Mouse (Mus musculus) hindbrain, embryonic 15.5 days (tissue): Measurements from ENCODE around the gene Slc29a1. TPM values are rescaled to one million over a fixed set of nuclear protein-coding genes. Genes with fewer than 3 reads are reported as not detected.

Experiments
- ATAC-seq: fragments of 200-750 bp; cut with Nextera tagmentation; 2 replicates; pipeline ENCODE4 v1.8.0; 2017; ENCODE audit warnings: low read depth, moderate number of reproducible peaks, moderate TSS enrichment; ENCODE audit not compliant: low FRiP score
- H3K27ac ChIP-seq: fragments of 300-500 bp; sonication (generic); replicated peaks from 2 replicates; pipeline ENCODE4 v1.5.1; 2015; ENCODE audit warnings: mild to moderate bottlenecking, inconsistent platforms
- H3K27me3 ChIP-seq: fragments of 300-500 bp; sonication (generic); 2 replicates; pipeline ENCODE4 v1.6.1; 2015; ENCODE audit warnings: control low read depth, inconsistent platforms
- H3K36me3 ChIP-seq: fragments of 300-500 bp; sonication (generic); 2 replicates; pipeline ENCODE4 v1.6.1; 2015; ENCODE audit warnings: control low read depth, inconsistent platforms
- H3K4me1 ChIP-seq: fragments of 300-500 bp; sonication (generic); replicated peaks from 2 replicates; pipeline ENCODE4 v1.6.1; 2015; ENCODE audit warnings: control low read depth, inconsistent platforms
- H3K4me2 ChIP-seq: fragments of 300-500 bp; sonication (generic); 2 replicates; pipeline ENCODE4 v1.6.1; 2015; ENCODE audit warnings: moderate library complexity, mild to moderate bottlenecking, inconsistent platforms
- H3K4me3 ChIP-seq: fragments of 300-500 bp; sonication (generic); 2 replicates; pipeline ENCODE4 v1.5.1; 2015; ENCODE audit warnings: mild to moderate bottlenecking, inconsistent platforms
- H3K9ac ChIP-seq: fragments of 300-500 bp; sonication (generic); 2 replicates; pipeline ENCODE4 v1.6.1; 2015; ENCODE audit warnings: inconsistent platforms
- H3K9me3 ChIP-seq: fragments of 300-500 bp; sonication (generic); 2 replicates; pipeline ENCODE4 v1.6.1; 2016; ENCODE audit warnings: control low read depth, inconsistent platforms
- WGBS: fragments of 180-500 bp; shearing (Covaris S2); methylation state at CpG from one replicate; pipeline ENCODE4 v1.1.7; 2015; 5-methylcytosine and 5-hydroxymethylcytosine counted together
- polyA plus RNA-seq: library from polyadenylated mRNA; unstranded; fragments of >200 nt; fragmentation: Nextera tagmentation; extraction: Ambion mirVana; gene quantifications from 2 replicates; pipeline ENCODE4 v1.2.1, GENCODE M21; 2015

Slc29a1 gene
- polyA plus RNA-seq, 1 experiment from 2014 or later = 46.4 TPM

DNA sequence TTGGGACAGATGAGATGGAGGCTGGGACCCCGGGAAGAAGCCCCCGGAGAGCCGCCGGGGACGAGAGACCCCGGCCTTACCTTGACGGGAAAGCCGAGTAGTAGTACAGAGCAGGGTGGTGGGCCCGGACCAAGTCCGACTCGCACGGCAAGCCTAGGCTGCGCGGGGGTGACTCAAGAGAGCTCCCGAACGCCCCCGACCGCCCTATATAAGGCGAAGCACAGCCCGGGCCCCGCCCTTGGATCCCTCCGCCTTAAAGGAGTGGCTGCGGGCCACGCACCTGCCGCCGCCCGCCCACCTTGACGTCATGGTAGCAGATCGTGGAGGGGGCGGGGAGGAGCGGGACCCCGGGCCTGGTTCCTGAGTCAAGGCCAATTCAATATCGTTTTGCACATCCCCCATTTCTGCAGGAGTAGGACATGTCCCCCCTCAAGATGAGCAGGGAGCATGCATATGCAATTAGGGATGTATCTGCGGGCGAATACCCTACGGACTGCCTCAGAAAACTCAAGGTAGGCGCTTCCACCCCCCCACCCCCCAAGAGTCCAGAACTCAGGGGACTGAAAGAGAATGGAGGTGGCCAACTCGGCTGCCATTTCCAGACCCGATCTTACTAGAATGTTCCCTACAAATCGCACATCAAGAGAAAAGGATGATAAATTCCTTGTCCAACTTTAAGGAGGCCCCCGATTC lies 26.2 kb downstream of the Slc29a1 start, which contains the start of gene Hsp90ab1:
Gene Hsp90ab1, minus strand, starts transcription at position 185 of the 693 bp plus-strand sequence.
- peaks cover 44% of the 10 kb centered on the region for H3K4me1 ChIP-seq
- peak; percentile 89 for ATAC-seq
- H3K4me3 ChIP-seq = peak within 1 kb of the TSS; percentile 99
- under 1% methylated on average over 41 of the region's 41 CpGs for WGBS
- no peaks in the 10 kb centered on the region for H3K9me3 ChIP-seq
- H3K36me3 ChIP-seq = peaks cover 35% of the 10 kb centered on the region
- H3K4me2 ChIP-seq = peak within 1 kb of the TSS; percentile 83
- no peaks in the 10 kb centered on the region for H3K27me3 ChIP-seq
- peak within 1 kb of the TSS; percentile 99 for H3K27ac ChIP-seq
- peak within 1 kb of the TSS; percentile 100 for H3K9ac ChIP-seq

- ATAC-seq = peak; percentile 40
- peak overlapping the region; percentile 99 for H3K27ac ChIP-seq
- peak overlapping the region; percentile 83 for H3K4me2 ChIP-seq
- peaks cover 51% of the 10 kb centered on the region for H3K4me1 ChIP-seq
- H3K9ac ChIP-seq = peak overlapping the region; percentile 100
- WGBS = under 1% methylated on average over 55 of the region's 57 CpGs
- H3K9me3 ChIP-seq = no peaks in the 10 kb centered on the region
- peak overlapping the region; percentile 99 for H3K4me3 ChIP-seq
- peaks cover 43% of the 10 kb centered on the region for H3K36me3 ChIP-seq
- H3K27me3 ChIP-seq = no peaks in the 10 kb centered on the region
Observed at GRCm38 (mm10) chr17:45572103-45573086, 27.0 kb downstream of the Slc29a1 start.

DNA sequence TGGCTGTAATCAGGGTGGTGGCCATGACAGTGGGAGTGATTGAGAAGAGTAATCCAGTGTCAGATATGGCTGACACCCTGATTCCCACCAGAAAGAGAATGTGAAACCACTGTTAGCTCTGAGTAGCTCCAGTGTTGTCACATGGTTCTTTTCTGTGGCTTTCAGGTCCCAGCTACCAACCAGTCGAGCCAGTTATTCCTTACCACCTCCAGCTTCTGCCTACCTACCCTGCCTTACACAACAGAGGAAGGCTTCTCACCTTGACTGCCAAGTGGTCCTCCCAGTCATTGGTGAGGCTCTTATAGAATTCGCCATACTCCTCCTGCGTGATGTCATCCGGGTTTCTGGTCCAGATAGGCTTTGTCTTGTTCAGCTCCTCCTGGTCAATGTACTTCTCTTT lies 29.4 kb downstream of the Slc29a1 start:
- no peak overlapping the region for H3K4me2 ChIP-seq

DNA sequence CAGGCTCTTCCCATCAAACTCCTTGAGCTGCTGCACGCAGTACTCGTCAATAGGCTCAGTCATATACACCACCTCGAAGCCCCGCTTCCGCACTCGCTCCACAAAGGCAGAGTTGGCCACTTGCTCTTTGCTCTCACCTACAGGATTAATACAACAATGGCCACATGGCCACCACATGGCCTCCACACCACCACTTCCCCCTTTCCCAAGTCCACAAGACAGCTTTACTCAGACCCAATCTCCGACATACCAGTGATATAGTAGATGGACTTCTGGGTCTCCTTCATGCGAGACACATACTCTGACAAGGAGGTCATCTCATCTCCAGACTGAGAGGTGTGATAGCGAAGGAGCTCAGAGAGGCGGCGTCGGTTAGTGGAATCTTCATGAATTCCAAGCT lies 30.4 kb downstream of the Slc29a1 start:
- WGBS = 89% methylated on average over 12 of the region's 12 CpGs
- Histone ChIP-seq H3K27me3 (no peaks in the 10 kb centered on the region), H3K4me1 (peaks cover 67% of the 10 kb centered on the region), H3K4me2 (no peak overlapping the region), H3K36me3 (peaks cover 57% of the 10 kb centered on the region), H3K9me3 (no peaks in the 10 kb centered on the region), H3K4me3 (no peak overlapping the region), H3K9ac (no peak overlapping the region), H3K27ac (no peak overlapping the region)
- no peak for ATAC-seq

More for the DNA sequence above, 29.4 kb downstream of the Slc29a1 start:
- no peaks in the 10 kb centered on the region for H3K9me3 ChIP-seq
- H3K36me3 ChIP-seq = peaks cover 57% of the 10 kb centered on the region
- H3K27ac ChIP-seq = no peak overlapping the region
- peaks cover 67% of the 10 kb centered on the region for H3K4me1 ChIP-seq
- no peak overlapping the region for H3K9ac ChIP-seq
- H3K27me3 ChIP-seq = no peaks in the 10 kb centered on the region
- WGBS = 87% methylated on average over 4 of the region's 4 CpGs
- ATAC-seq = no peak
- no peak overlapping the region for H3K4me3 ChIP-seq

DNA sequence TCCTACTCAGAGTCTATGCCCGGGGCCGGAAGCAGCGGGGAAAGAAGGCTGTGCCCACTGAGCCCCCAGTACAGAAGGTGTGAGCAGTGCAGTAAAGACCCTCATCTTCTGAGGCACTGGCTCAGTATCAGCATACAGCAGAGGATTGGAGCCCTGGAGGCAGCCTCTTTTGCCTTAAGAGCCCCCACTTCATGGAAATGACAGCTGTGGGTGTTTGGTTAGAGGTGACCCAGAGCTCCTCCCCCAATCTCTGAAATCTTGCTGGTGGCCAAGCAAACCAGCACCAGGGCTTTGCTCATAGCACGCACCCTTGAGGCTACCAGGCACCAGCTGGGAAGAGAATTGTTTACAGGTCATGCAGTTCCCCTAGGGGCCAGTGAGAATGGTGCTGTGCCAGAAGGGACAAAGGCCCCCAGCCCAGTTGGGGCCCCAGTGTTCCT lies 32.2 kb downstream of the Slc29a1 start:
- H3K4me1 ChIP-seq = peaks cover 67% of the 10 kb centered on the region
- H3K4me3 ChIP-seq = no peak overlapping the region

GRCm38 (mm10) chr17:45566360-45567161 lies 32.8 kb downstream of the Slc29a1 start:
- no peak overlapping the region for H3K4me3 ChIP-seq
- ATAC-seq = no peak
- no peak overlapping the region; the same call in 1 of the 2 replicates for H3K27ac ChIP-seq
- H3K9me3 ChIP-seq = no peaks in the 10 kb centered on the region
- no peaks in the 10 kb centered on the region for H3K27me3 ChIP-seq
- H3K4me1 ChIP-seq = peaks cover 62% of the 10 kb centered on the region
- H3K36me3 ChIP-seq = peaks cover 55% of the 10 kb centered on the region
- 64% methylated on average over 18 of the region's 18 CpGs for WGBS
- no peak overlapping the region for H3K4me2 ChIP-seq
- no peak overlapping the region for H3K9ac ChIP-seq

More for the DNA sequence above, 32.2 kb downstream of the Slc29a1 start:
- Histone ChIP-seq H3K27ac (no peak overlapping the region; the same call in 1 of the 2 replicates), H3K36me3 (peaks cover 57% of the 10 kb centered on the region), H3K4me2 (no peak overlapping the region), H3K9me3 (no peaks in the 10 kb centered on the region), H3K27me3 (no peaks in the 10 kb centered on the region), H3K9ac (no peak overlapping the region)
- no peak for ATAC-seq
- 29% methylated on average over 4 of the region's 4 CpGs for WGBS

- ATAC-seq = no peak
- no peak overlapping the region for H3K27ac ChIP-seq
- no peak overlapping the region for H3K4me3 ChIP-seq
- H3K9ac ChIP-seq = no peak overlapping the region
- H3K27me3 ChIP-seq = no peaks in the 10 kb centered on the region
- H3K36me3 ChIP-seq = peaks cover 49% of the 10 kb centered on the region
- no peaks in the 10 kb centered on the region for H3K9me3 ChIP-seq
- H3K4me1 ChIP-seq = peaks cover 57% of the 10 kb centered on the region
- no peak overlapping the region for H3K4me2 ChIP-seq
- WGBS = 80% methylated on average over 1 of the region's 1 CpGs
Observed at GRCm38 (mm10) chr17:45566031-45566359, 33.4 kb downstream of the Slc29a1 start.

GRCm38 (mm10) chr17:45565103-45565502 lies 34.3 kb downstream of the Slc29a1 start:
- Histone ChIP-seq H3K36me3 (peaks cover 40% of the 10 kb centered on the region), H3K4me2 (peak overlapping the region; percentile 80), H3K27ac (peak overlapping the region; percentile 87; the same call in 1 of the 2 replicates), H3K27me3 (no peaks in the 10 kb centered on the region), H3K4me1 (peaks cover 48% of the 10 kb centered on the region), H3K9me3 (no peaks in the 10 kb centered on the region), H3K9ac (peak overlapping the region; percentile 87), H3K4me3 (peak overlapping the region; percentile 68)
- WGBS = 98% methylated on average over 11 of the region's 11 CpGs
- no peak for ATAC-seq

GRCm38 (mm10) chr17:45564531-45565084 lies 34.8 kb downstream of the Slc29a1 start:
- peak overlapping the region; percentile 87 for H3K27ac ChIP-seq
- no peak for ATAC-seq
- no peaks in the 10 kb centered on the region for H3K9me3 ChIP-seq
- H3K4me1 ChIP-seq = peaks cover 43% of the 10 kb centered on the region
- H3K27me3 ChIP-seq = no peaks in the 10 kb centered on the region
- H3K9ac ChIP-seq = peak overlapping the region; percentile 87
- peaks cover 35% of the 10 kb centered on the region for H3K36me3 ChIP-seq
- H3K4me3 ChIP-seq = peak overlapping the region; percentile 68
- peak overlapping the region; percentile 80 for H3K4me2 ChIP-seq
- WGBS = 11% methylated on average over 18 of the region's 18 CpGs

DNA sequence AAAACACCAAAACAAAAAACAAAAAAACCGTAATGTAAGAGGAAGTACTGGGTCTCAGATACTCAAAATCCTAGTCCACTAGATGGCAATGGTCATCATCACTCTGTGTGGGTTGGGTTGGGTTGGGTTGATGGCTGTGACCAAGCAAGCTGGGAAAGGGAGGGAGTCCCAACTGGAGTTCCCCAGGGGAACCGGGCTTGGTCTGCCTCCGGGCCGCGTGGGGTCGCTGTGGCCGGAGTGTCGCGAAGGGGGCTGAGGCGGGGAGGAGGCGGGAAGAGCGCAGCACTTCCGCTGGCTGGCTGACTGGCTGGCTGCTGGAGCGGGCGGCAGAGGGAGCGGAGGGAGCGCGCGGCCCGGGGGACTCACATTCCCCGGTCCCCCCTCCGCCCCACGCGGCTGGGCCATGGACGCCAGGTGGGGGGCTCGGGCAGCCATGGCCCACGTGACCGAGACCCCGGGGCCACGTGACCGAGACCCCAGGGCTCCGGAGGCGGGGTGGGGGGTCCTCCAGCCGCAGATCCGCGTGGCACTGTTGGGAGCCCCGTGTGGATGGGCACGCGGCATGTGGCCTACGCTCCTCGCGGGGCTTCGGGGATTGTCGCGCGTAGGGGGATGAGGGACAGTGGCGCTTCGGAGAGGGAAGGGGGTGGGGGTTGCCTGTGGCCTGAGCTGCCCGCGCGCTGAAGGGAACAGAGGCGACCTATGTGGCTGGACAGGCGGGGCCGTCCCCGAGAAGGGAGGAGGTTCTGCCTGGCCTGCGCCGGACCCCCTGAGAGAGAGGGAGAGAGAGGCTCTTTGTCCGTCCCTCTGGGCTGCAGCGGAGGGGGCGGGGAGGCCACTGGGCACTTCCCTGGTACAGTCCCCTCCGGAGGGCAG lies 35.5 kb downstream of the Slc29a1 start, which contains the start of gene Slc35b2:
Gene Slc35b2, plus strand, starts transcription at position 220 of the 876 bp plus-strand sequence.
- peak within 1 kb of the TSS; percentile 80 for H3K4me2 ChIP-seq
- under 1% methylated on average over 53 of the region's 61 CpGs for WGBS
- peak within 1 kb of the TSS; percentile 87 for H3K27ac ChIP-seq
- peak within 1 kb of the TSS; percentile 87 for H3K9ac ChIP-seq
- H3K27me3 ChIP-seq = no peaks in the 10 kb centered on the region
- H3K4me3 ChIP-seq = peak within 1 kb of the TSS; percentile 68
- peaks cover 28% of the 10 kb centered on the region for H3K36me3 ChIP-seq
- no peaks in the 10 kb centered on the region for H3K9me3 ChIP-seq
- peaks cover 38% of the 10 kb centered on the region for H3K4me1 ChIP-seq
- peak; percentile 88 for ATAC-seq
